Mouse (Mus musculus) kidney, postnatal 10 days (tissue): ENCODE data around the gene Urah.

Experiments
- DNase-seq: peaks from one replicate; pipeline ENCODE4 v3.0.0; 2021; ENCODE audit warnings: mixed read lengths

Gene Urah

GRCm38 (mm10) chr7:140834968-140835757 lies at the start of gene Urah:
TSS of gene Urah (plus strand) at chr7:140835018.
- DNase-seq, result no peak

- DNase-seq, result no peak
Observed at GRCm38 (mm10) chr7:140787406-140788052, 47.3 kb upstream of the Urah start, which contains the start of gene Syce1. TSS of gene Syce1 (minus strand) at chr7:140787852.

- no peak for DNase-seq
Observed at GRCm38 (mm10) chr7:140788053-140788435, 46.8 kb upstream of the Urah start.

GRCm38 (mm10) chr7:140793541-140793940 lies 41.3 kb upstream of the Urah start:
- no peak for DNase-seq

- DNase-seq, result no peak
Observed at GRCm38 (mm10) chr7:140797619-140798018, 37.2 kb upstream of the Urah start.

- no peak for DNase-seq
Observed at GRCm38 (mm10) chr7:140798212-140798611, 36.6 kb upstream of the Urah start.

- DNase-seq, result peak; percentile 70
Observed at GRCm38 (mm10) chr7:140802629-140803028, 32.2 kb upstream of the Urah start.

GRCm38 (mm10) chr7:140805704-140806103 lies 29.1 kb upstream of the Urah start:
- peak; percentile 70 for DNase-seq

GRCm38 (mm10) chr7:140810496-140810895 lies 24.3 kb upstream of the Urah start:
- DNase-seq, result no peak

GRCm38 (mm10) chr7:140811714-140812113 lies 23.1 kb upstream of the Urah start:
- DNase-seq, result no peak

- no peak for DNase-seq
Observed at GRCm38 (mm10) chr7:140812850-140813249, 22.0 kb upstream of the Urah start.

GRCm38 (mm10) chr7:140820173-140820572 lies 14.6 kb upstream of the Urah start:
- DNase-seq, result no peak

GRCm38 (mm10) chr7:140821305-140821652 lies 13.5 kb upstream of the Urah start:
- no peak for DNase-seq

- DNase-seq, result no peak
Observed at GRCm38 (mm10) chr7:140821653-140822329, 13.0 kb upstream of the Urah start, which contains the start of gene Zfp941. TSS of gene Zfp941 (minus strand) at chr7:140822178.

- DNase-seq, result no peak
Observed at GRCm38 (mm10) chr7:140822731-140823130, 12.1 kb upstream of the Urah start.

- DNase-seq, result peak; percentile 61
Observed at GRCm38 (mm10) chr7:140828171-140828881, 6.5 kb upstream of the Urah start.

- DNase-seq, result no peak
Observed at GRCm38 (mm10) chr7:140831447-140831846, 3.4 kb upstream of the Urah start.

GRCm38 (mm10) chr7:140833341-140833740 lies 1.5 kb upstream of the Urah start:
- DNase-seq, result no peak

- DNase-seq, result no peak
Observed at GRCm38 (mm10) chr7:140835758-140836087, 905 bp downstream of the Urah start.

GRCm38 (mm10) chr7:140836243-140837115 lies 1.7 kb downstream of the Urah start:
- no peak for DNase-seq

- DNase-seq, result no peak
Observed at GRCm38 (mm10) chr7:140839556-140839955, 4.7 kb downstream of the Urah start.
